Mouse (Mus musculus): ENCODE data around the gene Trmt1.
"Not testable (repeated sequence)": the region's sequence is repeated elsewhere in the genome, so short reads cannot be mapped to it uniquely, and the experiment has no call there.

Gene Trmt1

GRCm38 (mm10) chr8:84659936-84660818 is 25.9 kb upstream of the Trmt1 start:
- ATAC-seq (ENCODE audit: low TSS enrichment): no peak

DNA sequence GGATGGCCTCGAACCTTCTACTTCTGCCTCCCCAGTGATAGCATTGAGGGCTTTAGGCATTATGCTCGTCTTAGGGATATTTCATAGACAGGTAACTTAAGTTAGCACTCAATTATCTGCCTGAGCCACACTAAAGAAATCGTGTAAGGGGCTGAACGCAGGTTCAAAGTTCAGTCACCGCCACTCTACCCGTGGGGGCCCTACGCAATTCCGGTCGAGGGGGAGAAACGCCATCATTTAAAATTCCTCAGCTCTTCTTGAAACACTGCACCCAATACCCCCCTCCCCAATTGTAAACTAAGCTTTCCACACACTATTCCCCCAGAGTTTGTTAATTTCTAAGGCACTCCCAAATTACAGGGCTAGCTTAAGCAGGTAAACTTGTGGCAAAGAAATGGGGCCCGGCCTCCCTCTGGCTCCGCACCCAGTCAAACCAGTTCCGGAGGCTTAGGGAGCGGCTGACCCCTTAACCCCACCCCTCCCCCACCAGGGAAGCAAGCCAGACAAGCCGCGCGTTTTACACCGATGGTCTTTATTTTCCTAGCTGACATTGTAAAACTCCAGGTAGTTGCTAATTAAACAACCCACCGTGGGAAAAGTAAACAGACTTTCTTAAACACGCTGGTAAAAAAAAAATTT is 25.2 kb upstream of the Trmt1 start:
- ATAC-seq (ENCODE audit: low TSS enrichment): no peak

DNA sequence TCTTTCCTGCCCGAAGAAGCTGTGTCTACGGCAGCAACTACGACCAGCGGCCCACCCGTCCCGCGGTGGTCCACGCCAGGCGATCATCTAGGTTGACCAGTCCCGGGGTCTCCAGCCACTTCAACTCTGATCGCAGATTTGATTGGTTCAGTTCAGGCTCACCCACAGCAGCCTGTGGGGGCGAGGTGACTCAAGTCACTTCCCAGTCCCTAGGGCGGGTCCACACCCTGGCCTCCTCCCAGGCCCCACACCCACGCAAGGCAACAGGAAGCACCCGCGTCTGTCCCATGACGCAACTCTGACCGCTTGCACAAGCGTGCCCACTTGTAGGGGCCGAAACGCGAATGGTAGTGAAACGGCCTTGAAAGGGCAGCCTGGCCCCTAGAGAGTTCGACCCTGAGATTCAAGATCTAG is 24.6 kb upstream of the Trmt1 start:
- ATAC-seq (ENCODE audit: low TSS enrichment): no peak

DNA sequence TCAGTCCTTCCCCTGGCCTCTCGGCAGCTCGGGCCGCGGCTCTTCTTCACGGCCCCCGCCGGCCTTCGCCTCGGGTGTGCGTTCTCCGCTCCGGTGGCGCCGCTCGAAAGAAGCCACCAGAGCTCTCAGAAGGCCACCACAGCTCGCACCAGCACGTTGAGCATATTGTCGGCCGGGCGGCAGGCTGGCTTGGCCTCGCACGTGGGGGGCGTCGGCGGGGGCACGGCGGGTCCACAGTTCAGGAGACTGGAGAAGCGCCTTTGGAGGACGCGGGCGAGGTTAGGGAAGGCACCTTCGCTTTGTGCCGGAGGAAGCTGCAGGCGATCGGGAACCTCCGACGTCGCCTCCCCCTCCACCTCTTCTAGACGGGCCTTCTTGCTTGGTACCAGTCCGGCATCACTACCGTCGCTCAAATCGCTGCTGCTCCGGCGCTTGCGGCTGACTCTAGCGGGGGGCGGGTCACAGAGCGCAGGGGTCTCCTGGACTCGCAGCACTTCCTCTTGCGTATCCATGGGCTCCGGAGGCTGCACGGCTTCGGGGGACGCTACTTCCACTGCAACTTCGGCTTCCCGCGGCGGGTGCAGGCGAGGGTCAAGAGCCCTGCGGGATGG is 24.0 kb upstream of the Trmt1 start:
- 0 out of 2 replicates have a peak, but pooled peaks have one; percentile 0 for ATAC-seq (ENCODE audit: low TSS enrichment)

DNA sequence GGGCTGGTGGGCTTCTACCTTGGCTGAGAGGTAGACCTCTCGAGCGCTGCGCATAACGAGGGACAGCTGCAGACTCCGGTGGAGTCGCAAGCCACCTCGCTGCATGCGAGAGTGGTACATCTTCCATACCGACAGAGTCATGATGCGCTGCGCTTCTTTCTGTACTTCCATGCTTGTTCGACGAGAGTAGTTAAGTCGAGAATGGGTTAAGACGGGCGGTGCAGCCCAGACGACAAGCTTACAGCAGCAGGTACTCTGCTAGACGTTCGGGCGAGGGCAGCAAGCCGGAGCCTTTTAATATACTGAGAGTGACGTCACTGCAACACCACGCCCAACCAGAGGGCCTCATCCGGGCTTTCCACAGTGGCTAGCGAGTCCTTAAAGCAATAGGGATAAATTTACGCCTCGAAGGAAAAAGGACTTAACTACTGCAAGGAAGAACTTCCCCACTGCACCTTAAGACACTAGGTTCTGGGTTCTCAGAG is 23.5 kb upstream of the Trmt1 start, which contains the start of gene Ier2:
TSS of gene Ier2 (minus strand) at position 272 of the 485 bp plus-strand sequence.
- ATAC-seq (ENCODE audit: low TSS enrichment): peak; percentile 64

- peak; percentile 62 for ATAC-seq (ENCODE audit: low TSS enrichment)
Measured at GRCm38 (mm10) chr8:84663483-84664327, 22.4 kb upstream of the Trmt1 start.

- peak; percentile 58 for ATAC-seq (ENCODE audit: low TSS enrichment)
Measured at GRCm38 (mm10) chr8:84664566-84665384, 21.3 kb upstream of the Trmt1 start.

GRCm38 (mm10) chr8:84665385-84665893 is 20.7 kb upstream of the Trmt1 start:
- 0 out of 2 replicates have a peak, but pooled peaks have one; percentile 2 for ATAC-seq (ENCODE audit: low TSS enrichment)

- no peak for ATAC-seq (ENCODE audit: low TSS enrichment)
Measured at GRCm38 (mm10) chr8:84668081-84668480, 18.0 kb upstream of the Trmt1 start.

- no peak for ATAC-seq (ENCODE audit: low TSS enrichment)
Measured at GRCm38 (mm10) chr8:84668731-84669485, 17.2 kb upstream of the Trmt1 start.

DNA sequence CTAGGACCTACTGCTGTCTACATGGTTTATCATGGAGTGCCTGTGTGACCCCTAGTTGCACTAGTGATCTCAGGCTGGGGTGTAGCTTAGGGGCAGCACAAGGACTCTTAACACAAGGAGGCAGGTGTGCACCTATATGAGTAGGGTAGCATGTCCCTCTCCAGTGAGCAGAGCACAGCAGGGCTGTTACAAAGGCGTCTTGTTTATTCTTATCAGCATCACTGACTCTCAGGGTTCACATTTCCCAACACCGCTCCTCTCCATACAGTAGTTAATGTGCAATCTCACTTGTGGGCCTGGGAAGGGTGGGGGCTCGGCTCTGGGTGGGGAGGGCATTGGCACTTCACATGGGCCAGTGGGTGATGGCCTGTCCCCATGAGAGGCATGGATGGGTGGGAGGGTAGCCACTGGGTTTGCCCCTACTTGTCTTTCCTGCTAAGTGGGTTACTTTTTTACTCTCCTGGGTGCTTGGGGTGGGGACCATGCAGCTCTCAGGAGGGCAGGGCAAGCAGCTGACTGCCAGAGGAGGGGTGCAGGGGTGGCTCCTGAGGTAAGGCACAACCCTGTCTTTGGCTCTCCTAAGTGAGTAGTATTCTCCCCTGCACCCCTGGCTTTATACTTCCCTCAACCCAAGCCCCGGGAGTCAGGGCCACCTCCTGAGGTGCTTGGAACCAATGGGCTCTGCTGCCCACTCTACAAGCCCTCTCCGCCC is 15.7 kb upstream of the Trmt1 start:
- ATAC-seq (ENCODE audit: low TSS enrichment): not testable (repeated sequence)

GRCm38 (mm10) chr8:84677305-84677704 is 8.8 kb upstream of the Trmt1 start:
- ATAC-seq (ENCODE audit: low TSS enrichment): no peak

DNA sequence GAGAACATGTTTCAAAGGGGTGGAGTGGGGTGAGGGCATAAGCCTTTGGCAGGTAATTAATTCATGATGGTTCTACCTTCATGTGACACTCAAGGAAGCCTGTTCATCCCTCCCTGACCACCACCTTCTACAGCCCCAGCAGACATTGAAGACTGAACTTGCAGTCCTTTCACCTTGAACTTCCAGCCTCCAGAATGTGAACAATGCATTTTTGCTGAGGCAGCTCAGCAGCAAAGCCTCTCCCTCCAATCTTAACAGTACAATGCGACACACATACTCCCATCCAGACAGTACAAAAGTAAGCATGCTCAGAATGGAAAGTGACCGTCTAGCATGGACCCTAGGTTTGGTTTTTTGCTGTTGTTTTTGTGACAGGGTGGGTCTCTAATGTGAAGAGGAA is 4.6 kb upstream of the Trmt1 start:
- no peak for ATAC-seq (ENCODE audit: low TSS enrichment)

GRCm38 (mm10) chr8:84682257-84682656 is 3.9 kb upstream of the Trmt1 start:
- ATAC-seq (ENCODE audit: low TSS enrichment): 0 out of 2 replicates have a peak, but pooled peaks have one; percentile 2

GRCm38 (mm10) chr8:84684537-84684936 is 1.6 kb upstream of the Trmt1 start:
- ATAC-seq (ENCODE audit: low TSS enrichment): no peak

- ATAC-seq (ENCODE audit: low TSS enrichment): peak; percentile 10; the same call in 1 of the 2 replicates
Measured at GRCm38 (mm10) chr8:84687003-84687704, 1.0 kb downstream of the Trmt1 start.

GRCm38 (mm10) chr8:84687705-84688100 is 1.6 kb downstream of the Trmt1 start, which contains the start of gene Nacc1:
Gene Nacc1, minus strand, starts transcription at chr8:84687862.
- ATAC-seq (ENCODE audit: low TSS enrichment): peak; percentile 84

Data from frontal cortex, adult (tissue).